Mouse (Mus musculus): ENCODE data around the gene Cel. TPM values are rescaled to one million over a fixed set of nuclear protein-coding genes. Genes with fewer than 3 reads are reported as not detected.

Gene Cel
- polyA plus RNA-seq, 1 experiment from 2014 or later = not detected

DNA sequence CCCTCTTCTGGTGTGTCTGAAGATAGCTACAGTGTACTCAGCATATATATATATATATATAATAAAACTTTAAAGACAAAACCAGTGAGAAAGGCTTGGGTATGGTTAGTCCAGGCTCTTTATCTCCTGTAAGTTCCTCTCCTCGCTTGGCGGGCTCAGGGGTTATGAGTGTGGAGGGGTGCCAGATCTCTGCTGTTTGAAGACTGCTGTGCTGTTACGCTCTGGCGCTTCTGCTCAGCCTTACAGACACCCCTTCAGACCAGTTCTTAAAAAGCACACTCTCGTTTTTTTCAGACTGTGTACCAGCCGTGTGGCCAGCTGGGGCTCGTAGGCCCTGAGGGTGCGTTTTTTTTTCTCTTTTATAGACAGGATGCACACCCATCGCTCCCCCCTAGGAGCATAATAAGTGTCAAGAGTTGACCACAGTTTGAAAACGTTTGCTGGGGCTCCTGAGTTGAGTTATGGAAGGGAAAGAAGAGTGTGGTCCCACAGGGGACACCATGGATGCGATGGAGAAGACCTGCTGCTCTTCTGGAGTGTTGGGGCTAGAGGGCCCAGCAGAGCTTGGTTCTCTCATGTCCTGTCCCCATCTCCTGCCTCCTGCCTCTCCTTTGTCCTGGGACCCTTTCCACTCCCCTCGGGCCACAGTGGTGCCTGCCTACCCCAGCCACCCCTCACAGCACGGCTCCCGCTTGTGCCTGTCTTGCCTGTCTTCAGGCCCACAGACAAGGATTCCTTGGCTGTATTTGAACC is 42.8 kb upstream of the Cel start:
- peaks cover 11 to 12% of the 10 kb centered on the region in 2 experiments for H3K4me1 ChIP-seq (ENCODE audit: control insufficient read depth in 2 of 2, insufficient read depth in 2 of 2, low read length in 2 of 2)
- no peak overlapping the region for H3K4me3 ChIP-seq (ENCODE audit: control insufficient read depth in 1 of 2, insufficient read depth in 1 of 2, low read depth in 1 of 2, low read length in 2 of 2)
- ATAC-seq (ENCODE audit: insufficient number of reproducible peaks, insufficient read depth, low FRiP score, low read depth) = no peak
- no peak overlapping the region for H3K4me2 ChIP-seq (ENCODE audit: low read length)
- no peak overlapping the region for H3K9ac ChIP-seq (ENCODE audit: low read length)
- WGBS = 72% methylated on average over 14 of the region's 14 CpGs
- no peaks in the 10 kb centered on the region for H3K27me3 ChIP-seq (ENCODE audit: control insufficient read depth, insufficient read depth, low read length)
- no peaks in the 10 kb centered on the region for H3K36me3 ChIP-seq (ENCODE audit: control insufficient read depth, insufficient read depth, low read length)
- no peaks in the 10 kb centered on the region for H3K9me3 ChIP-seq (ENCODE audit: control insufficient read depth, low read length)
- H3K27ac ChIP-seq (replicated peaks in 1 of 2; ENCODE audit: control insufficient read depth in 1 of 2, insufficient read depth in 1 of 2, low read depth in 2 of 2, low read length in 2 of 2) = no peak overlapping the region

DNA sequence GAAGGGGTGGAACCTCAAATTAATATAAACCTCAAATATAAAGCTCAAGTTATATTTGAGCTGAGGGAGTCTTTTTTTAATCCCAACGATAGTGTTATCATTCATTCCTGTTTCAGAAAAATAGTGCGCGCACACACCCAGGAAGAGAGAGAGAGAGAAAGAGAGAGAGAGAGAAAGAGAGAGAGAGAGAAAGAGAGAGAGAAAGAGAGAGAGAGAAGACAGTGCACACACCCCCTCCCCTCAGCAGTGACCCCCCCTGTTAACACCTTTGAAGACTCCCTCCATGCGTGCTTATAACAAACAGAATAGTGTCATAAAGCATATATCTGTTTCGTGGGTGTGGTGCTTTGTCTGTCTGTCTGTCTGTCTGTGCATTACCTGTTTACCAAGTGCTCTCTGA is 40.3 kb upstream of the Cel start:
- no peak overlapping the region for H3K27ac ChIP-seq (replicated peaks in 1 of 2; ENCODE audit: control insufficient read depth in 1 of 2, insufficient read depth in 1 of 2, low read depth in 2 of 2, low read length in 2 of 2)
- no peak for ATAC-seq (ENCODE audit: insufficient number of reproducible peaks, insufficient read depth, low FRiP score, low read depth)
- H3K9me3 ChIP-seq (ENCODE audit: control insufficient read depth, low read length) = no peaks in the 10 kb centered on the region
- no peak overlapping the region for H3K4me2 ChIP-seq (ENCODE audit: low read length)
- no peak overlapping the region for H3K4me3 ChIP-seq (ENCODE audit: control insufficient read depth in 1 of 2, insufficient read depth in 1 of 2, low read depth in 1 of 2, low read length in 2 of 2)
- no peaks in the 10 kb centered on the region for H3K27me3 ChIP-seq (ENCODE audit: control insufficient read depth, insufficient read depth, low read length)
- no peaks in the 10 kb centered on the region for H3K36me3 ChIP-seq (ENCODE audit: control insufficient read depth, insufficient read depth, low read length)
- peaks cover 12 to 21% of the 10 kb centered on the region in 2 experiments for H3K4me1 ChIP-seq (ENCODE audit: control insufficient read depth in 2 of 2, insufficient read depth in 2 of 2, low read length in 2 of 2)
- 83% methylated on average over 5 of the region's 5 CpGs for WGBS
- H3K9ac ChIP-seq (ENCODE audit: low read length) = no peak overlapping the region

DNA sequence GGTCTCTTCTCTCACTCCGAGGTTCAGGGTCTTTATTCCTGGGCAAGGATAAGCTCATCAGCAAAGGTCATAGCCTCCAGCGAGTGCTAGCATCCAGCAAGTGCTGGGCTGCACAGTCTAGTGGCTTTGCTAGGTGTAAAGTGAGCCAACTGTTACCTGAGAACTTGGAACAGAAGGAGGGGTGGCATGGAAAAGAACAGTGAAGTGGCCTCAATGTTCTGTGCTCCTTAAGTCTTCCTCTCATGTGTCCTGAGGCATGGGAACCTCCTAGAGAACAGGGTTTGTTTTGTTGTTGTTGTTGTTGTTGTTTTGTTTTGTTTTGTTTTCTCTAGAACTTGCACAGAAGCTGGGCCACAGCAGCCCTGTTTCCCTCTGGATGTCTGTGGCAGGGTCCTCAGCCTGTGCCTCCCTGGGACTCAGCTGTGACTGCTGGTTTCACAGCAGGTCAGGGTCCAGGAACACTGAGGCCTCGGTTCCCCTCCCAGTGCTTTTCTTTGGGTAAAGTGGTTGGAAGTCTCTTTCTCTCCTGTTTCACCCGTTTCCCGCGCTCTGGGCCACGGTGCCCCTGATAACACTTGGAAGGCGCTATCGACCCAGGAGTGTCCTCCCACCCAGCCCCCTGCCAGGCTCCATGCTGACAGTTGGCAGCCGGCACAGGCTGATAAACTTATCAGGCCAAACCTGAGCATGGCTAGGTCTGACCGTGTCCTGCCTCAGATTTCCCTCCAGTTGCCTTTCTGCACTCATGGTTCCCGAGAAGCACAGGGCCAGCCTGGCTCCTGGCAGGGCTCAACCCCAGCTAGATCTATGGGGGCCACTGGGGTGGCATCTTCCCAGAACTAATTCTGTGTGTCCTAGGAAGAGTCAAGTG is 38.8 kb upstream of the Cel start:
- H3K36me3 ChIP-seq (ENCODE audit: control insufficient read depth, insufficient read depth, low read length) = no peaks in the 10 kb centered on the region
- H3K4me2 ChIP-seq (ENCODE audit: low read length) = no peak overlapping the region
- H3K27me3 ChIP-seq (ENCODE audit: control insufficient read depth, insufficient read depth, low read length) = no peaks in the 10 kb centered on the region
- H3K4me1 ChIP-seq (ENCODE audit: control insufficient read depth in 2 of 2, insufficient read depth in 2 of 2, low read length in 2 of 2) = peaks cover 21% of the 10 kb centered on the region in 2 experiments
- no peak for ATAC-seq (ENCODE audit: insufficient number of reproducible peaks, insufficient read depth, low FRiP score, low read depth)
- 11% methylated on average over 12 of the region's 12 CpGs for WGBS
- no peak overlapping the region for H3K4me3 ChIP-seq (ENCODE audit: control insufficient read depth in 1 of 2, insufficient read depth in 1 of 2, low read depth in 1 of 2, low read length in 2 of 2)
- H3K9me3 ChIP-seq (ENCODE audit: control insufficient read depth, low read length) = no peaks in the 10 kb centered on the region
- H3K9ac ChIP-seq (ENCODE audit: low read length) = peak overlapping the region; percentile 34; the same call in 1 of the 2 replicates
- peak overlapping the region in 1 of 2 experiments; percentile 6; a peak in 1 of 4 replicates for H3K27ac ChIP-seq (replicated peaks in 1 of 2; ENCODE audit: control insufficient read depth in 1 of 2, insufficient read depth in 1 of 2, low read depth in 2 of 2, low read length in 2 of 2)

DNA sequence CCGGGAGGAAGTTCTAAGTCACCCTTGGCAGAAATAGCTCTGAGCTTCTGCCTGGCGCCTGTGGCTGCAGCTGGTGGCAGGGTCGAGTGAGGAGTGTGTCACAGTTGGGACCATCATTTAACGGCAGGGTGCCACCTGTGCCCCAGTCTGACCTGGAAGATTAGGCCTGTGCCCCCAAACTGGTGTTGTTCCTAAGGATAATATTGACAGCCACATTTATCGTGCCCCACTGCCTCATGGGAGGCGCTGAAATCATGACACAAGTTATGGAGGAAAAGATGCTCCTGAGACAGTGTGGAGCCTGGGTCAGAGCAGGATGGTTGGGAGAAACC is 36.3 kb upstream of the Cel start:
- H3K27me3 ChIP-seq (ENCODE audit: control insufficient read depth, insufficient read depth, low read length) = no peaks in the 10 kb centered on the region
- no peaks in the 10 kb centered on the region for H3K36me3 ChIP-seq (ENCODE audit: control insufficient read depth, insufficient read depth, low read length)
- no peak overlapping the region for H3K27ac ChIP-seq (replicated peaks in 1 of 2; ENCODE audit: control insufficient read depth in 1 of 2, insufficient read depth in 1 of 2, low read depth in 2 of 2, low read length in 2 of 2)
- peaks cover 21% of the 10 kb centered on the region in 2 experiments for H3K4me1 ChIP-seq (ENCODE audit: control insufficient read depth in 2 of 2, insufficient read depth in 2 of 2, low read length in 2 of 2)
- no peak for ATAC-seq (ENCODE audit: insufficient number of reproducible peaks, insufficient read depth, low FRiP score, low read depth)
- no peak overlapping the region for H3K4me2 ChIP-seq (ENCODE audit: low read length)
- H3K9me3 ChIP-seq (ENCODE audit: control insufficient read depth, low read length) = no peaks in the 10 kb centered on the region
- H3K9ac ChIP-seq (ENCODE audit: low read length) = no peak overlapping the region
- H3K4me3 ChIP-seq (ENCODE audit: control insufficient read depth in 1 of 2, insufficient read depth in 1 of 2, low read depth in 1 of 2, low read length in 2 of 2) = no peak overlapping the region
- WGBS = 48% methylated on average over 6 of the region's 6 CpGs

DNA sequence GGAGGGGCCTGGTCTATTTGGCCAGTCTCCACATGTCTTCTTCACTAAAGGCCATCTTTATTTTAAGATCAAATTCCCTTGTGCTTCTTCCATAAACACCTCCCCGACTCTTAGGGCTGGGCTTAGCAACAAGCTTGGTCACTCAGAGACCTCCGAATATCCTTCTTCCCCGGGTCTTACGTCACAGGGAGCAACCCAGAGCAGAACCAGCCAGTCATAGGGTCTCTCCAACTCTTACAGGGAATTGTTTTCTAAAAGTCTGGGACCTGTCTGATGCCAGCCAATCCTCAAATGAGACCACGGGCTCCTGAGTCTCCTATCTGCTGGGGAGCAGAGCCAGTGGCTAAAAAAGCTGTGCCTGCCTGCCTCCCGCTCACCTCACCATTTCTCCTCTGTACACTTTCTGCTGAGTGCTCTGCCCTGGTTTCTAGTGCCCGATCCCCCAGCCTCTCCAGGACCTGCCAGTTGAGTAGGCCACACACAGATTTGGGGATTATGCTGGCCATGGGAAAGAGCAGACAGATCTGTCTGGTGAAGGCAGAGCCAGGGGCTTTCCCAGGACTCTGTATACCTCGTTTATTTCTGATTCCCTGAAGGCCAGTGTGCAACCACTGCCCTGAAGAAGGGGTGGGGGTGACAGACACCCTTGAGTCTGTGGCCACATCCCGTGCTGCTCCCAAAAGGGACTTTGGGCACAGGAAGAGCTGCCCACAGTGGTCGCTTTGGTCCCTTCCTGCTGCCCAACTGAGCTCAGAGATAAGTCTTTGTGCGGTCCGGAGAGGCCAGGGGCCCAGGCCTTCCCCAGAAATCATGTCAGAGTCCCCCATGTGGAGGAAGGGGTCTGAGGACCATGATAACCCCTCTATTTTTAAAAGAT is 35.7 kb upstream of the Cel start:
- Histone ChIP-seq H3K27me3 (ENCODE audit: control insufficient read depth, insufficient read depth, low read length) (no peaks in the 10 kb centered on the region), H3K4me3 (ENCODE audit: control insufficient read depth in 1 of 2, insufficient read depth in 1 of 2, low read depth in 1 of 2, low read length in 2 of 2) (no peak overlapping the region), H3K4me2 (ENCODE audit: low read length) (no peak overlapping the region), H3K9me3 (ENCODE audit: control insufficient read depth, low read length) (no peaks in the 10 kb centered on the region), H3K27ac (replicated peaks in 1 of 2; ENCODE audit: control insufficient read depth in 1 of 2, insufficient read depth in 1 of 2, low read depth in 2 of 2, low read length in 2 of 2) (no peak overlapping the region), H3K4me1 (ENCODE audit: control insufficient read depth in 2 of 2, insufficient read depth in 2 of 2, low read length in 2 of 2) (peaks cover 21% of the 10 kb centered on the region in 2 experiments), H3K36me3 (ENCODE audit: control insufficient read depth, insufficient read depth, low read length) (no peaks in the 10 kb centered on the region), H3K9ac (ENCODE audit: low read length) (no peak overlapping the region)
- no peak for ATAC-seq (ENCODE audit: insufficient number of reproducible peaks, insufficient read depth, low FRiP score, low read depth)
- 43% methylated on average over 12 of the region's 12 CpGs for WGBS

DNA sequence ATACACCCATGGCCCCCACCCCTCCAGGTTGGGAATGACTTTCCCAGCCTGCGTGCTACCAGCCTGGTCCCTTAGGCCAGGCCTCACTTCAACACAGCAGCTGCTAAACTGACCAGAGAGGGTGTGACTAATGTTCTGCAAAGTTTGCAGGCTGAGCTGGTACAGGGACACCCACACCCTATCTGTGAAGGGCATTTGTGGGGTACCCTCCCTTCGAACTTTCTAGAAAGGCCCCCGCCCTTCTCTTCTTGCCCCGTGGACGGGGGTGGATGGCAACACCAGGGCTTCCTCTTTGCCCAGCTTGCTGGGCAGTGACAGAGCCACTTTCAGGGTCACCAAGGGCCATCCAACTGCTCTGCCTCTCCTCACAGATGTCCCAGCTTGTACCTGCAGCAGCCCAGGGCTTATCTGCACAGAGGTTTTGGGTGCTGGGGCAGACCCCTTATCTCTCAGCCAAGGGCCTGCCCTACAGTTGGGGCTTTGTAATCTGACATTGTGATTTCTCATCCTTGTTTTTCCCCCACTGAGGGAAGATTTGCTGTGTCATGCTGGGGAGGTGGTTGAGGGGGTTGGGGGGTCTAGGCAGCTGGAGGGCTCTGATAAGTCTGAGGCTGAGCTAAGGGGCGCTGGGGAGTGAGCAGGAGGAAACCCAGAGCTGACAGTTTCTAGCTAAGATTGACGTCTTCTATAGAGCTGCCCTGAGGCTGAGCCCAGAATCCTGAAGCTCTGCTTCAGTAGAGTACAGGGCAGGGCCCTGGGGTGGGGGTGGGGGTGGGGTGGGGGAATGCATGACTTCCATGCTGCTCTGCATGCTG is 34.7 kb upstream of the Cel start:
- Histone ChIP-seq H3K9me3 (ENCODE audit: control insufficient read depth, low read length) (no peaks in the 10 kb centered on the region), H3K4me3 (ENCODE audit: control insufficient read depth in 1 of 2, insufficient read depth in 1 of 2, low read depth in 1 of 2, low read length in 2 of 2) (no peak overlapping the region), H3K9ac (ENCODE audit: low read length) (no peak overlapping the region), H3K27me3 (ENCODE audit: control insufficient read depth, insufficient read depth, low read length) (no peaks in the 10 kb centered on the region), H3K4me2 (ENCODE audit: low read length) (no peak overlapping the region), H3K27ac (replicated peaks in 1 of 2; ENCODE audit: control insufficient read depth in 1 of 2, insufficient read depth in 1 of 2, low read depth in 2 of 2, low read length in 2 of 2) (no peak overlapping the region), H3K4me1 (ENCODE audit: control insufficient read depth in 2 of 2, insufficient read depth in 2 of 2, low read length in 2 of 2) (peaks cover 21% of the 10 kb centered on the region in 2 experiments), H3K36me3 (ENCODE audit: control insufficient read depth, insufficient read depth, low read length) (no peaks in the 10 kb centered on the region)
- ATAC-seq (ENCODE audit: insufficient number of reproducible peaks, insufficient read depth, low FRiP score, low read depth) = peak; percentile 29
- WGBS = 69% methylated on average over 7 of the region's 7 CpGs

DNA sequence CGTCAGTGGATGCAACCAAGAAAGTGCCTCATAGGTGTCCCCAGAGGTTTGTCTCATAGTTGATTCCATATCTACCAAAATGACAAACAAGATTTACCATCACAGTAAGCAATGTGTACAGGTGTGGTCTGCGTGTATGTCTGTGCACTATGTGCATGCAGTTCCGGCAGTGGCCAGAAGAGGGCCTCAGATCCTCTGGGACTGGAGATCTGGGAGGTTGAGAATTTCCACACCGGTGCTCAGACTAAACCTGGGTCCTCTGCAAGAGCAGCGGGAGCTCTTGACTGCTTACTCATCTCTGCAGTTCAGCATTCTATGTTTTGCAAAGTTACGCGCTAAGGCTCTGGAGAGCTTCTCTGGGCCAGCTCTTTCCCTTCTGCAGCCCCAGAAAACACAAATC is 33.8 kb upstream of the Cel start:
- no peaks in the 10 kb centered on the region for H3K36me3 ChIP-seq (ENCODE audit: control insufficient read depth, insufficient read depth, low read length)
- no peak for ATAC-seq (ENCODE audit: insufficient number of reproducible peaks, insufficient read depth, low FRiP score, low read depth)
- H3K27me3 ChIP-seq (ENCODE audit: control insufficient read depth, insufficient read depth, low read length) = no peaks in the 10 kb centered on the region
- no peak overlapping the region for H3K4me2 ChIP-seq (ENCODE audit: low read length)
- no peak overlapping the region for H3K27ac ChIP-seq (replicated peaks in 1 of 2; ENCODE audit: control insufficient read depth in 1 of 2, insufficient read depth in 1 of 2, low read depth in 2 of 2, low read length in 2 of 2)
- H3K9ac ChIP-seq (ENCODE audit: low read length) = no peak overlapping the region
- no peak overlapping the region for H3K4me3 ChIP-seq (ENCODE audit: control insufficient read depth in 1 of 2, insufficient read depth in 1 of 2, low read depth in 1 of 2, low read length in 2 of 2)
- H3K9me3 ChIP-seq (ENCODE audit: control insufficient read depth, low read length) = no peaks in the 10 kb centered on the region
- WGBS = 87% methylated on average over 7 of the region's 7 CpGs
- H3K4me1 ChIP-seq (ENCODE audit: control insufficient read depth in 2 of 2, insufficient read depth in 2 of 2, low read length in 2 of 2) = peaks cover 14 to 15% of the 10 kb centered on the region in 2 experiments

All from heart, embryonic 14.5 days (tissue).